Mouse (Mus musculus) brain, embryonic 14.5 days (tissue): ENCODE data around the gene Sufu.

Experiments used
- CTCF ChIP-seq: fragments of 200-500 bp; IDR thresholded peaks from 2 replicates; pipeline ENCODE4 v1.5.1; 2012; ENCODE audit warnings: inconsistent platforms, mild to moderate bottlenecking, moderate library complexity, borderline replicate concordance; ENCODE audit not compliant: insufficient read depth, insufficient read length; ENCODE audit errors: extremely low read depth
- POLR2A ChIP-seq: fragments of 200-500 bp; IDR thresholded peaks from 2 replicates; pipeline ENCODE4 v1.6.1; 2012; ENCODE audit warnings: mild to moderate bottlenecking, inconsistent platforms, borderline replicate concordance; ENCODE audit not compliant: poor library complexity, insufficient read depth, insufficient read length, severe bottlenecking; ENCODE audit errors: extremely low read depth

- TF ChIP-seq CTCF (no peak), POLR2A (no peak)
Observed at GRCm38 (mm10) chr19:46481352-46481751, 84.7 kb downstream of the Sufu start.
